Mouse (Mus musculus): ENCODE measurements around the gene Fbxl19. TPM values are rescaled to one million over a fixed set of nuclear protein-coding genes. Genes with fewer than 3 reads are reported as not detected.

Gene Fbxl19
- 10 to 100 TPM; 86.8 to 92.2 TPM for total RNA-seq (2021)
- long read RNA-seq, partial matches to known transcripts, result 6 of 13 reads
- long read RNA-seq, other reads (novel, unspliced or antisense), result 7 of 13 reads

GRCm38 (mm10) chr7:127744366-127745045, at the start of gene Fbxl19:
TSS of gene Fbxl19 (plus strand) at chr7:127744543.
- peak; percentile 71 to 85 for DNase-seq (ENCODE audit: low spot score in 2 of 2)

DNA sequence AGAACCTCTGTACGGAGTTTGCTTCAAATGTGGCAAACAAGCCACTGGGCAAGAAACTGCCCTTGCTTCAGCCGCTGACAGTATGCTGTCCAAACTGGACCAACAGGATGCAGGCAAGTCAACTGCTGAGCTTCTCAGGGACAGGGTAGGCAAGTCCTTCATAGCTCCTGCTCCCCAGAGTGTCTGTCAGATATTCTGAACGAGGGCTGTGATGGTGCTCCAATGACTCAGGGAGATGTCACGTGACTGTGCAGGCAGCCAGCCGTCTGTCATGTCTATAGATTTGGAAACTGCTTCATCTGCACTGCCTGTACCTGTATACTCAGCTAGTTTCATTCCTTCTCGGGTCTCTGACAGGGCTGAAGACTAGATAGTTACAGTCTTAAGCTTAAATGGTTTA, 45.4 kb upstream of the Fbxl19 start:
- no peak for DNase-seq (ENCODE audit: low spot score in 2 of 2)

DNA sequence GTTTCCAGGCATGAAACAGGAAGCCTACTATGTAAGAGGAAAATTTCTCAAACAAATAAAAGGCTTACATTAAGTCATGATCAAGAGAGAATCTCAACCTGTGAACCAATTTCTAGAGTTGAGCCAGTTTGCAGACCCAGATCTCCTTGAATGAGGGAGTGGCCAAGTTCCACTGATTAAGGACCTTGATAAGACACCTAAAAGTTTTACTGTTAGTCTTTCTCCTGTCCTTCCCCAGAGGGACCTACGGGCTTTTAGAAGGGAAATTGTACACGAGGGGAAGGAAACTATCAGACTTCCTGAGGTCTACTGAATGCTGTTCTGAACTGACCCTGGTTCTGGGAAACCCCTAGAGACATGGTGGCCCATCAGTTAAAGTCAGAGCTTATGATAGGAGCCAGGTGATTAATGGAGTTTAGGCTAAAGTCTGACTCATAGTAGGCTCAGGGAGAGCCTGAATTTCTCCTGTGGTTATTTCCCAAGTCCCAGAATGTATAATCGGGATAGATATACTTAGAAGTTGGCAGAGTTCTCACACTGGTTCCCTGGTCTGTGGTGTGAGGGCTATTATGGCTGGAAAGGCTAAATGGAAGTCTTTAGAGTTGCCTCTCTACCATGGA, 43.5 kb upstream of the Fbxl19 start:
- no peak for DNase-seq (ENCODE audit: low spot score in 2 of 2)

DNA sequence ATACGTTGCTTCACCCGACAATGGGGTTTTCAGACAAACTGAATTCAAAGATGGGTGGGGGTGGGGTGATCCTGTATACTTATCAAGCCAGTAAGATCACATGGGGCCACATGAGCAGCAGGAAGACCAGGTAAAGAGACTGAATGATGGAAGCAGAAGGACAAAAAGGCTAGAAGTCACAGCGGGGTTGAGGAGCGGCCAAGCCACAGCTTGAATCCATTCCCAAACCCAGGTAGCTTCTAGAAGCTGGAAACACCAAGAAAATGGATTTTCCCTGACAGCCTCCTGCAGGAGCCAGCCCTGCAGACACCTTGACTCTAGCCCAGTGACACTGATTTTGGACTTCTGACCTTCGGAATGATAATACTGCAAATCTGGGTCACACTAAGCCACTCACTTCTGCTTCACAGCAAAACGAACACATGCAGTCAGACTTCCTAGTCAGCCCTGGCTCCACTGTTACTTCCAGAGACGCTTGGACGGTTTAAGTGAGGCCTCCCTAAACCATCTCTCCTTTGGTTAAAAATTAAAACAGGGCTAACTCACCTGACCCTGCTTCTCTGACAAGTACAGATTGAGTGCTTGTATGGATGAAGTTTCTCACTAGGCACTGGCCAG, 40.7 kb upstream of the Fbxl19 start:
- DNase-seq (ENCODE audit: low spot score in 2 of 2), result no peak

- no peak for DNase-seq (ENCODE audit: low spot score in 2 of 2)
Observed at GRCm38 (mm10) chr7:127704598-127704997, 39.7 kb upstream of the Fbxl19 start.

- DNase-seq (ENCODE audit: low spot score in 2 of 2), result no peak
Observed at GRCm38 (mm10) chr7:127705706-127706105, 38.6 kb upstream of the Fbxl19 start.

DNA sequence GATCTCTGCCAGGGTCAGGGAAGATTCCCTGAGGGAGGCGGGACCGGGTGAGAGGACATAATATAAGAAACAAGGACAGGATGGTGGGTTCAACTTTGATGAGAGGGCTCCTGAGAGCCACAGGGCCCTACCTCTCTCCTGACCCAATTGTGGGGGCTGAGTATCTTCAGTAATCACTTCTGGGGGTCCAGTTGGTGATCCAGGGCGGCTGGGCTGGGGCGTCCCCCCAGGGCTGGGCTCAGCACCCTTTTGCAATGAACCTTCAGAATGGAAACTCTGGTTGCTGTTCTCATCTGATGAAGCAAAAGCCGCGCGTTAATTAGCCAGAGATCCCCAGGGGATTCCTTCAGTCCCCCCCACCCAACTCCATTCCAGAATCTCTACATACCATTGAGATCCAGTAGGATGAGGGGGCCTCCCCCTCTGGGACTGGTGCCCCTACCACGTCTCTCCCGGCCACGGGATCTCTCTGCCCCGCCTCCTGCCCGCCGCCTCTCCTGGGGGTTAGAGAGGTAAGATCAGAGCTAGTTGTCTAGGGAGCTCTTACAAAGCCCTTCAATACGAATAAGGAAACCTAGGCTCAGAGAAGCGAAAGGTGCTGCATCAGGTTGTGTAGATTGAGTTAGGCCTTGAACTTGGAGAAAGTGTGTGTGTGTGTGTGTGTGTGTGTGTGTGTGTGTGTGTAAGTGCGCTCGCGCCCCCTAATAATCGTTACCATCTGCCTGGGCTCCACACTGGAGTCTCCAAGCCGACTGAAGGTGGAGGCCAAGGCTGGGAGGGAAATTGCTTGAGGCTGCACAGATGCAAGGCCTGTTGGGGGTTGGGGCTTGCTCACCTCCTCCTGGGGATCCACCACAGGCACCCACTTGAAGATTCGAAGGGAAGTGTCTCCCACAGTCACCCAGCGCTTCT, 37.0 kb upstream of the Fbxl19 start:
- DNase-seq (ENCODE audit: low spot score in 2 of 2), result no peak

DNA sequence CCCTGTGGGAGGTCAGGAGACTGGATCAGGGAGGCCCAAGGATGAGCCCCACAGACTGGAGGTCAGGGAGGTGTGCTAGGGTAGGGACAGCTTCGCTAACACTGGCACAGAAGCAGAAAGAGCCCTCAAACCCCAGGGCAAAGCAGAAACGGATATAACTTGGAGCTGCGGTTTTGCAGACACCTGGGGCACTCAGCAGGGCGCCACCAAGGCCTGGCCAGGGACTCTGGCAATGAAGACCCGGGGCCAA, 36.5 kb upstream of the Fbxl19 start:
- DNase-seq (ENCODE audit: low spot score in 2 of 2), result no peak

DNA sequence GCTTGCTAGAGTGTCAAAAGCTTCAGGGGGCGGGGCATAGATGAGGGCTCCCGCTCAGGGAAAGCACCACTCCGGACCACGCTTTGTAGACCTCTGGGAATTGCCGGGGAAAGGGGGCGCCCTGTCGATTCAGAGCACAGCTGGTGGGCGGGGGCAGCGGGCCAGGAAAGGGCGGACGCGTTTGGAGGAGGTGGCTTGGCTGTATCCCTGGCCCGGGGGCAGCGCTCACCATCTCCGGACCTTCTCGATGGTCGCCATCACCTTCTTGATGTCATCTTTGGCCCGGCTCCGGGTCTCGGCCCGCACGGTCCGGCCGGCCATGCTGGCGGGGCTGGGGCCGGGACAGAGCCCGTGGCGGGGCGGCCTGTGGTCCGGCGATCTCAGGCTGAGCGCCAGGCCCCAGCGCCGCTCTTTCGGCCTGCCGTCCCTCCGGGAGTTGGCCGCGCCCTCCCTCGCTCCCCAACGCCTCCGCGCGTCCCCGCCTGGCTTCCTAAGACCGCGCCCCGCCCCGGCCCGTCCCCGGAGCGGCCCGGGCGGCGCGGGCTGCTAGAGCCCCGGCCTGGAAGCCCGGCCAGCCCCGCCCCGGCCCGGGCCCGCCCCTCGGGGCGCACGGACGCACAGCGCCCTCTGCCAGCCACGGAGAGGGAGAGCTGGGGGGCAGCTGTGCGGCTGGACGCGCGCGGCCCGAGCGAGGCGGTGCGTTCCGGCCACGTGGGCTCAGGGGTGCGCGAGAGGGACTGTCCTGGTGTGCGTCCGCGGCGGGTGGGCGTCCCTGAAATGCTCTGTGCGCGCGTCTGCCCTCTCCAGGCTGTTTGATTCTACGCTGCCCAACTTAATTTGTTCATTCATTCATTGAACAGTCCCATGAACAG, 35.9 kb upstream of the Fbxl19 start, which contains the start of gene Bcl7c:
Gene Bcl7c (minus strand): TSS at position 727 of the 872 bp plus-strand sequence.
- peak; percentile 87 to 91 for DNase-seq (ENCODE audit: low spot score in 2 of 2)

DNA sequence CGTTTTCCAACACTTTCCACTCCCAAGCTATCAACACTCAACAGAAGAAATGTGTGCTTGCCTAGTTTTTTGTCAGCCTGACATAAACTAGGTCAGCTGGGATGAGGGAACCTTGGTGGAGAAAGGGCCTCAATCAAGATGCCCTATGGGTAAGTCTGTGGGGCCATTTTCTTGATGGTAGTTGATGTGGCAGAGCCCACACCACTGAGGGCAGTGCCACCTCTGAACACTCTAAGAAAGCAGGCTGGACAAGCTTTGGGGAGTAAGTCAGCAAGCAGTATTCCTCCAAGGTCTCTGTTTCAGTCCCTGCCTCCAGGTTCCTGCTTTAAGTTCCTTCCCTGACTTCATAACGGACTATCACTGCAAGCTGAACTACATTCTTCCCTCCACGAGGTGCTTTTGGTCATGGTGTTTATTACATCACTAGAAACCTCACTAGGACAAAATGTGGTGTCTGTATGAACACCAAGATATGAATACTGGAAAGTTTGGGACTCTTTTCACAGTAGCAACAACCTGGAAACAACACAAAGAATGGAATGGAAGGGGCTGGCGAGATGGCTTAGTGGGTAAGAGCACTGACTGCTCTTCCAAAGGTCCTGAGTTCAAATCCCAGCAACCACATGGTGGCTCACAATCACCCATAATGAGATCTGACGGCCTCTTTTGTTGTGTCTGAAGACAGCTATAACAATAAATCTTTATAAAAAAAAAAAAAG, 34.9 kb upstream of the Fbxl19 start:
- no peak for DNase-seq (ENCODE audit: low spot score in 2 of 2)

DNA sequence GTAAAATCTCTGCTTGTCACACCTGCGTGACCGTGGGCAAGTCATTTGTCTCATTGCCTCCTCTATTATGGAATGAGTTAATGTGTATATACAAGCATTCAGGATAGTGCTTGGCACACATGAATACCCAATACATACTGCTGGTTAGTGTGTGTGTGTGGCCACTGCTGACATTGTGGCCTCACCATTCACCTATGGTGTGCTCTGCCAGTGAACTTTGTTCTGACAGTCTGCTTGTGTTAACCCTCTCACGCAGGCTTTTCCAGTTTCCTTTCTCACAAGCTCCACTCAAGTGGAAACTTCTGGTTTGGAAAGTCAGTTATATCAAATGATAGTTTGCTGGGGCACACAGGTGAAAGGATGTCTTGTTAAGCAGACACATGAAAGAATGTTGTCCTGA, 33.3 kb upstream of the Fbxl19 start:
- no peak for DNase-seq (ENCODE audit: low spot score in 2 of 2)

- no peak for DNase-seq (ENCODE audit: low spot score in 2 of 2)
Observed at GRCm38 (mm10) chr7:127711456-127711855, 32.9 kb upstream of the Fbxl19 start.

DNA sequence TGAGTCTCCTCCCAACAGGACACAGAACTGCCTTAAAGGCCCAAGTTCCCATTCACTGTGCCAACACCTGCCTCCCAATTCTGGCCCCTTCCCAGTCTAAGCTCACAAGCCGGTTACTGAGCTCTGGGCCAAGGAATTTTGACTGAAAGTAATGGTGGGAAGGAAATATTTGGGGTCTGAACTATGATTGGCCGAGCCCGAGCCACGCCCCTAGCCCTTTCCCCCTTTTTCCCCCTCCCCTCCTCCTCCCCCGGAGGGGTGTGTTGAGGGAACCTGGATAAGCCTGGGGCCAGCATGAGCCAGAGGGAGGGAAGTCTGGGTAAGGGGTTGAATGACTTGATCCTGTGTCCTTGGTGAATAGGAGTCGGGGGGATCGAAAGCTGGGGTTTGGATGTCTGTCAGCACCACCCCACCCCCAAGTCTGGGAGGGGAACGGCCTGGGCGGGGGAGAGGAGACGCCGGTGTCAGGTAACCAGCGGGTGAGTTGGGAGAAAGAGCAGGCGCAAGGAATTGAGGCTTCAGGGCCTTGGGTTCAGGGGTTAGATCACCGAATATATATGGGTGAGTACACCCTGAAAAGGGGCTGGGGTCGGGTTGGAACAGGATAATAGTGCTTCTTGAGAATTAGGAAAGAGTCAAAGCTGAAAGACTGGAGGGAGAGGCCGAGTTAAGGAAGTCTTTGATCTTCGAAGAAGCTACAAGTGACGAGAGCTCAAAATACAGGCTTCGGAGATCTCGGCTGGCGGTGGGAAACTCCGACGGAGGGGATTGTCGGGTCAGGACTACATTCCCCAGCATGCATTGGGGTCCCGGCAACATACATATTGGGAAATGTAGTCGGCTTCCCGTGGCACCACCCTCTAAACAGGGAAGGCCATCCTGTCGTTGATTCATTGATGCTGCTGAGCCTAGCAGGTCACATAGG, 31.6 kb upstream of the Fbxl19 start, which contains the start of gene Ctf1:
Gene Ctf1 (plus strand): TSS at position 276 of the 925 bp plus-strand sequence.
- DNase-seq (ENCODE audit: low spot score in 2 of 2), result peak; percentile 70 to 77

DNA sequence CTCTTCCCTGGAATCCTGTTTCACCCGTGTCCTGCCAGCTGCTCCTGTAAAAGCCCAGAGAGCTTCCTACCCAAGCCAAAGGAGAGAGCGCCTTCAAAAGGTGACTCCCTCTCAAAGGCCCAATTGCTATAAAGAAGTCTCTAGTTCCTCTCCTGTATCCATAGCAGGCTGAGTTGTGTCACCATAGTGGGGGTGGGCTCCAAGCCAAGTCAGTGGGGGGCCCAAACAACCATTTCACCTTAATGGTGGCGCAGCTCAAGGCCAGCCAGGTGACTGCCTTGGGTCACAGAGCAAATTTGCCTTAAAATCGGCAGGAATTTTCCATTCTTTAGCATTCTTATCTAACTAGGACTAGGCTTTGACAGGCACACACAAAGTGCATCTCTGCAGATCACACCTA, 29.5 kb upstream of the Fbxl19 start:
- no peak for DNase-seq (ENCODE audit: low spot score in 2 of 2)

- peak; percentile 63 to 78 for DNase-seq (ENCODE audit: low spot score in 2 of 2)
Observed at GRCm38 (mm10) chr7:127716992-127717391, 27.4 kb upstream of the Fbxl19 start.

DNA sequence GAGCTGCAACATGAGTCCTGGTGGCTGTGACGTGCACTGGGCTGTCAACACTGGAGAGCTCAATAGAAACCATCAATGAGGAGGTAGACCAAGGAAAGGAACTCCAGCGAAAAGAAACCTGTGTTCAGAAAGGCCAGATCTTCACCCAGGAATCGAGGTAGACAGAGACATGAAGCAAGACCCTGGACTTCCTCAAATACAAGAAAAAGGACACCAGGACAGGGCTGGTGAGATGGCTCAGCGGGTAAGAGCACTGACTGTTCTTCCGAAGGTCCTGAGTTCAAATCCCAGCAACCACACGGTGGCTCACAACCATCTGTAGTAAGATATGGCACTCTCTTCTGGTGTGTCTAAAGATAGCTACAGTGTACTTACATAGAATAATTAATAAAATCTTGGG, 26.0 kb upstream of the Fbxl19 start:
- no peak for DNase-seq (ENCODE audit: low spot score in 2 of 2)

DNA sequence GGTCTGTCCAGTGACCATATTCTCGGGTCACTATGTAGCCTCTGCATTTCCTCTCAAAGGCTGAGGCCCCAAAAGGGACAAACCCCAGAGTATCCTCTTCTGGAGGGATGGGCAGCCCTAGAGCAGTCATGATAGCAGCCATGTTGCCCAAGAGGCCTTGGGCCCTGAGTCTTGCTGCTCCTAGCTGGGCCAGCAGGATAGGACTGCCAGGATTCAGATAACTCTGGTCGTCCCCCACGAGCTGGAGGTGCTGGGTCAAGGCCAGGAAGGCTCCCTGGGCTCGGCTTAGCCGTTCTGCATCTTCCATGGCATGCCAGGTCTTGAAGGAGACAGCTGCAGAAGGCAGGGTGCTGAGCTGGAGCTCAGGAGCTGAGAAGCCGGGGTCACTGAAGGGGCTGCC, 25.1 kb upstream of the Fbxl19 start:
- no peak for DNase-seq (ENCODE audit: low spot score in 2 of 2)

- DNase-seq (ENCODE audit: low spot score in 2 of 2), result no peak
Observed at GRCm38 (mm10) chr7:127725490-127725889, 18.9 kb upstream of the Fbxl19 start.

DNA sequence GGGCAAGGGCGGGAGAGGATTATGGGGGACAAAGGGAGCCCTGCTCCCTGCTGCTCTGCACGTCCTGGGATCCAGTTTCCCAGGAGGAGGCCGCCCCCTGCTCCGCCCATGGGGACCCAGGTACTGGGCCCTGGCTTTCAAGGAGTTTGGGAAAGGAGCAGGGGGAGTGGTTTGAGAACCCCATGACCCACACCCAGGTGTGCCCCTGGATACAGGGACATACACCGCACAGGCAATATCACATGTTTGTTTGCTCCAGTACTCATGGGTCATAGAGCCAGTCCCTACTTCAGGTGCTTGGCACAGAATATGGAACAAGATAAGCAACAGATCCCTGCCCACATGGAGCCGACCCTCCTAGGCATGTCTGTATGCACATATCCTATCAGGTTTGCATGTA, 18.4 kb upstream of the Fbxl19 start:
- no peak for DNase-seq (ENCODE audit: low spot score in 2 of 2)
